Mouse (Mus musculus) stomach, embryonic 15.5 days (tissue): ENCODE results near the gene Cxcr4. TPM values are rescaled to one million over a fixed set of nuclear protein-coding genes. Genes with fewer than 3 reads are reported as not detected.

Experiments
- ATAC-seq: fragments of 200-750 bp; cut with Nextera tagmentation; 2 replicates; pipeline ENCODE4 v1.8.0; 2017; ENCODE audit warnings: low read depth, moderate number of reproducible peaks, moderate TSS enrichment; ENCODE audit not compliant: insufficient read depth, low FRiP score
- H3K27ac ChIP-seq: fragments of 300-500 bp; sonication (generic); 2 replicates; pipeline ENCODE4 v1.5.1; 2015; ENCODE audit warnings: mild to moderate bottlenecking, inconsistent platforms
- H3K27me3 ChIP-seq: fragments of 300-500 bp; sonication (generic); replicated peaks from 2 replicates; pipeline ENCODE4 v1.6.1; 2015; ENCODE audit warnings: inconsistent platforms
- H3K36me3 ChIP-seq: fragments of 300-500 bp; sonication (generic); 2 replicates; pipeline ENCODE4 v1.6.1; 2015; ENCODE audit warnings: inconsistent platforms
- H3K4me1 ChIP-seq: fragments of 300-500 bp; sonication (generic); 2 replicates; pipeline ENCODE4 v1.6.1; 2015; ENCODE audit warnings: inconsistent platforms
- H3K4me2 ChIP-seq: fragments of 300-500 bp; sonication (generic); 2 replicates; pipeline ENCODE4 v1.6.1; 2015; ENCODE audit warnings: mild to moderate bottlenecking, inconsistent platforms
- H3K4me3 ChIP-seq: fragments of 300-500 bp; sonication (generic); replicated peaks from 2 replicates; pipeline ENCODE4 v1.5.1; 2015; ENCODE audit warnings: inconsistent platforms
- H3K9ac ChIP-seq: fragments of 300-500 bp; sonication (generic); 2 replicates; pipeline ENCODE4 v1.6.1; 2015; ENCODE audit warnings: inconsistent platforms
- H3K9me3 ChIP-seq: fragments of 300-500 bp; sonication (generic); 2 replicates; pipeline ENCODE4 v1.6.1; 2016; ENCODE audit warnings: inconsistent platforms
- WGBS: fragments of 180-500 bp; shearing (Covaris S2); methylation state at CpG from one replicate; pipeline ENCODE4 v1.1.7; 2015; 5-methylcytosine and 5-hydroxymethylcytosine counted together
- polyA plus RNA-seq: library from polyadenylated mRNA; unstranded; fragments of >200 nt; fragmentation: Nextera tagmentation; extraction: Ambion mirVana; gene quantifications from 2 replicates; pipeline ENCODE4 v1.2.1, GENCODE M21; 2015

Gene Cxcr4
- polyA plus RNA-seq, 1 experiment from 2014 or later = 5.8 TPM

- Histone ChIP-seq H3K4me1 (peaks cover 20% of the 10 kb centered on the region; the same call in 1 of the 2 replicates), H3K9me3 (no peaks in the 10 kb centered on the region), H3K27me3 (no peaks in the 10 kb centered on the region), H3K9ac (no peak overlapping the region), H3K27ac (no peak overlapping the region), H3K4me2 (no peak overlapping the region), H3K36me3 (no peaks in the 10 kb centered on the region), H3K4me3 (no peak overlapping the region)
- WGBS = 32% methylated on average over 3 of the region's 3 CpGs
- no peak for ATAC-seq
These were observed 3.0 kb upstream of the Cxcr4 start for GRCm38 (mm10) chr1:128595105-128595420.

GRCm38 (mm10) chr1:128594353-128595104 lies 2.4 kb upstream of the Cxcr4 start:
- no peak overlapping the region for H3K27ac ChIP-seq
- H3K4me1 ChIP-seq = peaks cover 20% of the 10 kb centered on the region; the same call in 1 of the 2 replicates
- H3K27me3 ChIP-seq = no peaks in the 10 kb centered on the region

GRCm38 (mm10) chr1:128592961-128593501 lies 938 bp upstream of the Cxcr4 start:
- Histone ChIP-seq H3K9ac (no peak overlapping the region), H3K9me3 (no peaks in the 10 kb centered on the region), H3K36me3 (no peaks in the 10 kb centered on the region), H3K27ac (peak overlapping the region; percentile 63), H3K4me1 (peaks cover 20% of the 10 kb centered on the region; the same call in 1 of the 2 replicates), H3K4me3 (peak overlapping the region; percentile 52), H3K27me3 (no peaks in the 10 kb centered on the region), H3K4me2 (peak overlapping the region; percentile 86)
- ATAC-seq = peak; percentile 44; the same call in 1 of the 2 replicates
- WGBS = 4% methylated on average over 24 of the region's 24 CpGs

More at GRCm38 (mm10) chr1:128594353-128595104, 2.4 kb upstream of the Cxcr4 start:
- Histone ChIP-seq H3K4me3 (no peak overlapping the region), H3K9me3 (no peaks in the 10 kb centered on the region), H3K9ac (no peak overlapping the region), H3K4me2 (no peak overlapping the region), H3K36me3 (no peaks in the 10 kb centered on the region)
- no peak for ATAC-seq
- 27% methylated on average over 12 of the region's 12 CpGs for WGBS

GRCm38 (mm10) chr1:128591721-128592210 lies 327 bp downstream of the Cxcr4 start:
- peak overlapping the region; percentile 23; the same call in 1 of the 2 replicates for H3K27ac ChIP-seq

GRCm38 (mm10) chr1:128590816-128591720 lies 1.0 kb downstream of the Cxcr4 start:
- Histone ChIP-seq H3K4me2 (peak overlapping the region; percentile 86), H3K4me1 (peaks cover 20% of the 10 kb centered on the region; the same call in 1 of the 2 replicates), H3K9me3 (no peaks in the 10 kb centered on the region), H3K36me3 (no peaks in the 10 kb centered on the region), H3K27ac (peak overlapping the region; percentile 23; the same call in 1 of the 2 replicates), H3K4me3 (peak overlapping the region; percentile 52), H3K27me3 (no peaks in the 10 kb centered on the region), H3K9ac (peak overlapping the region; percentile 43)
- under 1% methylated on average over 63 of the region's 63 CpGs for WGBS
- ATAC-seq = no peak

More at GRCm38 (mm10) chr1:128591721-128592210, 327 bp downstream of the Cxcr4 start:
- Histone ChIP-seq H3K4me2 (peak overlapping the region; percentile 86), H3K9ac (peak overlapping the region; percentile 43), H3K27me3 (no peaks in the 10 kb centered on the region), H3K36me3 (no peaks in the 10 kb centered on the region), H3K4me1 (peaks cover 20% of the 10 kb centered on the region; the same call in 1 of the 2 replicates), H3K4me3 (peak overlapping the region; percentile 52), H3K9me3 (no peaks in the 10 kb centered on the region)
- 1% methylated on average over 20 of the region's 20 CpGs for WGBS
- no peak for ATAC-seq

- H3K27me3 ChIP-seq = no peaks in the 10 kb centered on the region
- peaks cover 14% of the 10 kb centered on the region; the same call in 1 of the 2 replicates for H3K4me1 ChIP-seq
- no peak overlapping the region for H3K9ac ChIP-seq
- no peaks in the 10 kb centered on the region for H3K36me3 ChIP-seq
- H3K4me3 ChIP-seq = peak overlapping the region; percentile 52
- 9% methylated on average over 6 of the region's 6 CpGs for WGBS
- no peak for ATAC-seq
- no peaks in the 10 kb centered on the region for H3K9me3 ChIP-seq
- peak overlapping the region; percentile 26 for H3K4me2 ChIP-seq
- H3K27ac ChIP-seq = no peak overlapping the region
These were observed 2.1 kb downstream of the Cxcr4 start for GRCm38 (mm10) chr1:128590011-128590410.

GRCm38 (mm10) chr1:128589488-128589887 lies 2.6 kb downstream of the Cxcr4 start:
- 84% methylated on average over 9 of the region's 9 CpGs for WGBS
- Histone ChIP-seq H3K4me2 (peak overlapping the region; percentile 26; the same call in 1 of the 2 replicates), H3K36me3 (no peaks in the 10 kb centered on the region), H3K4me1 (peaks cover 12% of the 10 kb centered on the region; the same call in 1 of the 2 replicates), H3K9ac (no peak overlapping the region), H3K27ac (no peak overlapping the region), H3K4me3 (peak overlapping the region; percentile 52; the same call in 1 of the 2 replicates), H3K9me3 (no peaks in the 10 kb centered on the region), H3K27me3 (no peaks in the 10 kb centered on the region)
- no peak for ATAC-seq

- Histone ChIP-seq H3K4me1 (peaks cover 8% of the 10 kb centered on the region; the same call in 1 of the 2 replicates), H3K4me3 (no peak overlapping the region), H3K9ac (no peak overlapping the region), H3K9me3 (no peaks in the 10 kb centered on the region), H3K4me2 (no peak overlapping the region), H3K27ac (no peak overlapping the region), H3K36me3 (no peaks in the 10 kb centered on the region), H3K27me3 (no peaks in the 10 kb centered on the region)
- no peak for ATAC-seq
- 62% methylated on average over 2 of the region's 2 CpGs for WGBS
These were observed 3.8 kb downstream of the Cxcr4 start for GRCm38 (mm10) chr1:128588337-128588736.

- no peak overlapping the region for H3K9ac ChIP-seq
- WGBS = 74% methylated on average over 8 of the region's 8 CpGs
- H3K4me2 ChIP-seq = no peak overlapping the region
- 0 out of 2 replicates have a peak, but pooled peaks cover 4% of the 10 kb centered on the region for H3K4me1 ChIP-seq
- no peak overlapping the region for H3K4me3 ChIP-seq
- no peaks in the 10 kb centered on the region for H3K9me3 ChIP-seq
- no peak overlapping the region for H3K27ac ChIP-seq
- no peaks in the 10 kb centered on the region for H3K27me3 ChIP-seq
- H3K36me3 ChIP-seq = no peaks in the 10 kb centered on the region
- ATAC-seq = no peak
These were observed 4.9 kb downstream of the Cxcr4 start for GRCm38 (mm10) chr1:128586928-128587780.

GRCm38 (mm10) chr1:128586162-128586927 lies 5.7 kb downstream of the Cxcr4 start:
- ATAC-seq = no peak

More at GRCm38 (mm10) chr1:128586162-128586927, 5.7 kb downstream of the Cxcr4 start:
- H3K4me1 ChIP-seq = 0 out of 2 replicates have a peak, but pooled peaks cover 4% of the 10 kb centered on the region
- H3K4me2 ChIP-seq = no peak overlapping the region
- H3K9me3 ChIP-seq = no peaks in the 10 kb centered on the region
- WGBS = 47% methylated on average over 8 of the region's 8 CpGs
- H3K9ac ChIP-seq = no peak overlapping the region
- H3K27ac ChIP-seq = no peak overlapping the region
- no peaks in the 10 kb centered on the region for H3K36me3 ChIP-seq
- H3K4me3 ChIP-seq = no peak overlapping the region
- H3K27me3 ChIP-seq = no peaks in the 10 kb centered on the region
